Mouse (Mus musculus) frontal cortex, postnatal 10 days (tissue): ENCODE results near the gene Chst15.

Experiments
- DNase-seq, 2 experiments: peaks; one replicate each; pipeline ENCODE4 v3.0.0; 2022; ENCODE audit warnings: low spot score in 2 of 2, mixed read lengths in 1 of 2

Chst15 gene

GRCm38 (mm10) chr7:132263186-132263585 is 53.8 kb downstream of the Chst15 start:
- no peak for DNase-seq

GRCm38 (mm10) chr7:132262696-132263095 is 54.3 kb downstream of the Chst15 start:
- no peak for DNase-seq

- DNase-seq: no peak
Measured at GRCm38 (mm10) chr7:132261885-132262284, 55.1 kb downstream of the Chst15 start.

GRCm38 (mm10) chr7:132260632-132261031 is 56.4 kb downstream of the Chst15 start:
- no peak for DNase-seq

- DNase-seq: no peak
Measured at GRCm38 (mm10) chr7:132258817-132259216, 58.2 kb downstream of the Chst15 start.

- no peak for DNase-seq
Measured at GRCm38 (mm10) chr7:132258216-132258615, 58.8 kb downstream of the Chst15 start.

GRCm38 (mm10) chr7:132253513-132253912 is 63.5 kb downstream of the Chst15 start:
- DNase-seq: peak; percentile 36 to 52

GRCm38 (mm10) chr7:132253078-132253477 is 64.0 kb downstream of the Chst15 start:
- DNase-seq: no peak

GRCm38 (mm10) chr7:132249563-132250119 is 67.4 kb downstream of the Chst15 start:
- DNase-seq: no peak

- peak in 1 of 2 experiments; percentile 26 for DNase-seq
Measured at GRCm38 (mm10) chr7:132247567-132247966, 69.5 kb downstream of the Chst15 start.

- no peak for DNase-seq
Measured at GRCm38 (mm10) chr7:132247091-132247490, 69.9 kb downstream of the Chst15 start.

- no peak for DNase-seq
Measured at GRCm38 (mm10) chr7:132245730-132246129, 71.3 kb downstream of the Chst15 start.

- DNase-seq: no peak
Measured at GRCm38 (mm10) chr7:132244637-132245036, 72.4 kb downstream of the Chst15 start.

- DNase-seq: no peak
Measured at GRCm38 (mm10) chr7:132243225-132243624, 73.8 kb downstream of the Chst15 start.

GRCm38 (mm10) chr7:132242617-132243141 is 74.3 kb downstream of the Chst15 start:
- DNase-seq: peak in 1 of 2 experiments; percentile 52

- DNase-seq: no peak
Measured at GRCm38 (mm10) chr7:132238921-132239320, 78.1 kb downstream of the Chst15 start.

GRCm38 (mm10) chr7:132237191-132237590 is 79.8 kb downstream of the Chst15 start:
- no peak for DNase-seq

- no peak for DNase-seq
Measured at GRCm38 (mm10) chr7:132236789-132237188, 80.2 kb downstream of the Chst15 start.

GRCm38 (mm10) chr7:132234250-132234649 is 82.8 kb downstream of the Chst15 start:
- no peak for DNase-seq

- DNase-seq: no peak
Measured at GRCm38 (mm10) chr7:132233732-132234131, 83.3 kb downstream of the Chst15 start.

GRCm38 (mm10) chr7:132232937-132233336 is 84.1 kb downstream of the Chst15 start:
- no peak for DNase-seq

GRCm38 (mm10) chr7:132231476-132231875 is 85.6 kb downstream of the Chst15 start:
- DNase-seq: no peak

- no peak for DNase-seq
Measured at GRCm38 (mm10) chr7:132230961-132231360, 86.1 kb downstream of the Chst15 start.
